Mouse (Mus musculus) liver, embryonic 11.5 days (tissue): ENCODE measurements at regions not wholly inside any gene's neighbourhood (a gene's known extent, or its start where the extent isn't known, plus 50 kb on each side); places are given as distances from the start of the nearest gene placed in this dataset.
A peak's percentile ranks its signal among the peaks of the same experiment; 100 is the strongest.

Experiments
- ATAC-seq: fragments of 200-750 bp; cut with Nextera tagmentation; replicated peaks from 2 replicates; pipeline ENCODE4 v1.8.0; 2017; ENCODE audit warnings: moderate number of reproducible peaks, mild to moderate bottlenecking, moderate TSS enrichment, moderate library complexity; ENCODE audit not compliant: low FRiP score
- DNase-seq: peaks from one replicate; pipeline ENCODE4 v3.0.0-alpha.2; 2017; ENCODE audit warnings: low spot score
- H3K27ac ChIP-seq: fragments of 300-500 bp; sonication (generic); 2 replicates; pipeline ENCODE4 v1.5.1; 2014; ENCODE audit warnings: mild to moderate bottlenecking, low read depth, low read length, control low read depth
- H3K27me3 ChIP-seq: fragments of 300-500 bp; sonication (generic); replicated peaks from 2 replicates; pipeline ENCODE4 v1.6.1; 2014; ENCODE audit warnings: low read length, mixed read lengths; ENCODE audit not compliant: control insufficient read depth, insufficient read depth
- H3K36me3 ChIP-seq: fragments of 300-500 bp; sonication (generic); 2 replicates; pipeline ENCODE4 v1.6.1; 2014; ENCODE audit warnings: mild to moderate bottlenecking, low read length, moderate library complexity, mixed read lengths; ENCODE audit not compliant: control insufficient read depth, insufficient read depth
- H3K4me1 ChIP-seq: fragments of 300-500 bp; sonication (generic); replicated peaks from 2 replicates; pipeline ENCODE4 v1.6.1; 2014; ENCODE audit warnings: low read length, mixed read lengths; ENCODE audit not compliant: control insufficient read depth, insufficient read depth
- H3K4me2 ChIP-seq: fragments of 300-500 bp; sonication (generic); 2 replicates; pipeline ENCODE4 v1.6.1; 2014; ENCODE audit warnings: mild to moderate bottlenecking, control low read depth, moderate library complexity
- H3K4me3 ChIP-seq: fragments of 300-500 bp; sonication (generic); 2 replicates; pipeline ENCODE4 v1.5.1; 2014; ENCODE audit warnings: low read depth, low read length, control low read depth
- H3K9ac ChIP-seq: fragments of 300-500 bp; sonication (generic); 2 replicates; pipeline ENCODE4 v1.6.1; 2014; ENCODE audit warnings: low read depth, low read length, control low read depth
- H3K9me3 ChIP-seq: fragments of 300-500 bp; sonication (generic); 2 replicates; pipeline ENCODE4 v1.6.1; 2016; ENCODE audit warnings: low read length, inconsistent platforms, mixed read lengths; ENCODE audit not compliant: control insufficient read depth
- WGBS: fragments of 180-500 bp; shearing (Covaris S2); extraction: QIAGEN DNeasy Blood & Tissue Kit; methylation state at CpG from one replicate; pipeline ENCODE4 v1.1.7; 2014; 5-methylcytosine and 5-hydroxymethylcytosine counted together

DNA sequence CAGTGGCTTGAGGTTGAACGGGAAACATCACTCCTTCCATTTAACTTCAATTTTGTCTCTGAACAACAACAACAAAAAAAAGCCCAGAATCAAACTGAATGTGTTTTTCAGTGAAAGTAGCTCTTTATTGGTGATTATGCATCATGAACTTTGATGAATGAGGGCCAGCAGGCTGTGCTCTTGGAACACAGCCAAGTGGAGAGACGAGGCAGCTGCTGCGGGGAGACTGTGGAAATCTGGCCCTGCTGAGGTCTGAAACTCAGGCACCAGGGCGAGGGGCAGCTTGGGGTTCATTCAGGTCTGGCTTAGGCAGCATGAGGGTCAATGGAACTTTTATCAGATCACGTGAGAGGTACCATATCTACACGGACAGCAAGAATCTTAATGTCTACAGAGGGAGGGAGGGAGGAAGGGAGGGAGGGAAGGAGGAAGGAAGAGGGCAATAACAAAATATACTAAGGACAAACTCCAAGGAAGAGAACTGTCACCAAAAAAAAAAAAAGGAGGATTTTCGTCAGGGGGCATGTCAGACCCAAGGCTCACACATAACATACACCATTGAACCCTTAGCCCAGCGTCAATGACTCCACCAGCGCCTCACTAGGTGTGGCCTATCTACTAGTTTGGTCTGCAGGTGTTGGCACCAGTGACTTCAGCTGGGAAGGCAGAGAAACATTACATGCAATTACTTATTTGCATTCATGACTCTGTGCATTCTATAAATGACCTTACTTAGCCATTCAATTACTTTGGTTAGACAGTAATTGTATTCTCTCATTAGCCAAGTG is 239.0 kb upstream of the Fat1 start:
- no peaks in the 10 kb centered on the region for H3K4me1 ChIP-seq
- no peaks in the 10 kb centered on the region for H3K9me3 ChIP-seq
- H3K36me3 ChIP-seq: no peaks in the 10 kb centered on the region
- 57% methylated on average over 9 of the region's 9 CpGs for whole genome bisulfite sequencing
- H3K4me2 ChIP-seq: no peak overlapping the region
- DNase-seq: no peak
- no peak overlapping the region for H3K9ac ChIP-seq
- ATAC-seq: no peak
- no peak overlapping the region for H3K4me3 ChIP-seq
- H3K27ac ChIP-seq: no peak overlapping the region
- H3K27me3 ChIP-seq: no peaks in the 10 kb centered on the region

DNA sequence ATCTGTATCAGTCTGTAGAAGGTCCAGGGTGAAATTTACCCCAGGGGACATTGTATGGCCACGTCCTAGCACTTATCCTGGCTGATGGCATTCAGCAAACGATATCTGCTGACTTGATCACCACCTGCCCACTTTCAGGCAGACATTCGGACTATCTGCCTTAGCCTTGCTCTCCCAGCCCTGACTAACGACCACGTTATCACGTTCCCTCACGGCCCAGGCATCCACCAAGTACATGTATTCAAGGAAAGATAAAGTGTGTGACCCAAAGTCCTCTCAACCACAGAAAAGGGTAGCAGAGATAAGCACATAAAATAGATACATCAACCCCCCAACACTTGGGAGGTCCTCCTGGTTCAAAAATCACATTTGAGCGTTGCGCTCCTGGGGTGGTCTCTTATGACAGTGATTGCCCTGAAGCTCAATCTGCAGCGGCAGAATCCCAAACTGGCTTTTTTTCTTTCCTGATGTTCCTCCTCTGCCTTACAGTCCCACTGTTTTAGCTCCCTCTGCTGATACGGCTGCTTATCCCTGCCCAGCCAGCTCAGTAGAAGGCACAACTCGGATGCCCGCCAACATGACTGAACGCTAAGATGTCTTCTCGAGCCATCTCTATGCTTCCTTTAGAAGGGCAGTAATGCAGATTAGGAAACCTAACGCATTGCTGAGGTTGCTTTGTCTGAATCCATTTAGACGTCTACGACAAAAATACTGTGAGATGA is 235.7 kb upstream of the Fat1 start:
- no peaks in the 10 kb centered on the region for H3K4me1 ChIP-seq
- ATAC-seq: peak; percentile 74
- 56% methylated on average over 18 of the region's 18 CpGs for WGBS

DNA sequence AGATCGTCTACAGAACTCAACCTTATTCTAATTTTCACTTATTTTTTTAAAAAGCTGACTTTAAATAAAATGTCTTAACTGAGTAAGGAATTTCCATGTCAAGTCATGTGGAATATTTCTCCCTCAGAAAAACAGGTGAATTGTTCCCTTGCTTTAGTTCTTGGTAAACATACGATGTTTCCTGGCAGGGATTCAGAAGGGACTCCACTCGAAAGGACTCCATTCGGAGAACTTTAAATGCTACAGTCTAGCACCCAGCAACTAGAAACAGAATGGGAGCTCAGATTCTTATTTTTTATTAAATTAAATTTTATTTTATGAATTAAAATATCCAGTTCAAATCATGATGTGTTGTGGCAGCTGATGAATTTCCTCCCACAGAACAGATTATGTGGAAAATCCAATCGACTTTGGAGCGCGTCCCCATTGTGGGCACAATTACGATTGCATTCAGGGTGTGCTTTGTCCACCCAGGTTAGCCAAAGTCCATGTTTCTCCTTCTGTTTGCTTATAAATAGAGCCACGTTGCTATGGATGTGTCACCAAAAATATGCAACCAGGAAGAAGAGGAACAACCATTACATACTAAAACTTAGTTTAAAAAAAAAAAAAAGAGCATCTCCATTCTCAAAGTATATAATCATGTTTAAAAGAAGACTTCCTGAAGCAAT is 230.5 kb upstream of the Fat1 start:
- Histone ChIP-seq H3K4me2 (no peak overlapping the region), H3K27me3 (no peaks in the 10 kb centered on the region), H3K4me1 (no peaks in the 10 kb centered on the region), H3K9me3 (no peaks in the 10 kb centered on the region), H3K36me3 (no peaks in the 10 kb centered on the region), H3K9ac (no peak overlapping the region), H3K27ac (no peak overlapping the region), H3K4me3 (no peak overlapping the region)
- WGBS: 80% methylated on average over 9 of the region's 9 CpGs
- ATAC-seq: no peak
- DNase-seq: no peak

More for the DNA sequence above, 235.7 kb upstream of the Fat1 start:
- H3K27ac ChIP-seq: no peak overlapping the region
- no peak overlapping the region for H3K9ac ChIP-seq
- no peaks in the 10 kb centered on the region for H3K36me3 ChIP-seq
- no peaks in the 10 kb centered on the region for H3K27me3 ChIP-seq
- H3K4me3 ChIP-seq: no peak overlapping the region
- no peaks in the 10 kb centered on the region for H3K9me3 ChIP-seq
- DNase-seq: no peak
- no peak overlapping the region for H3K4me2 ChIP-seq

DNA sequence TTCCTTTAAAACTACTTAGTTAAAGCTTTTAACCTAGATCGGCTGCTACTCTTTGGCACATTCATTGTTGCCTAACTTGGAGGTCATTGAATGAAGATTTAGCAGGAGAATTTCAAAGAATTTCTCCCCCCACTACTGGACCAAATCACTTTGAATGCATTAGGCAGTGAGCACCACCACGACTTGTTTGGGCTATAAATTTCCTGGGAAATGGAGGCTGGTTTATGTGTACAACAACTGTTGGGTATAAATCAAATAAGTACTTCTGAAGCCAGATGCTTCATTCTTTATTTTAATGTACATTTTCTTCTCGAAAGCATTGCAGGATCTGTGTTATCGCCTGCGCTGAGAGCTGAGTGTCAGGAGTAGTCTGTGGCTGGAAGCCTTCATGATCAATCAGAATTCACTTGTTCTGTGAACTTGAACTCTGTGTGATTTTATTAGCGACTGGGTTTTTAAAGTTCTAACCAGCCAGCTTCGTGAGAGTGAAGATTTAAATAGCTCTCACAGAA is 226.5 kb upstream of the Fat1 start:
- no peaks in the 10 kb centered on the region for H3K36me3 ChIP-seq
- no peaks in the 10 kb centered on the region for H3K27me3 ChIP-seq
- H3K4me3 ChIP-seq: no peak overlapping the region
- H3K4me1 ChIP-seq: no peaks in the 10 kb centered on the region
- H3K4me2 ChIP-seq: no peak overlapping the region
- ATAC-seq: no peak
- no peaks in the 10 kb centered on the region for H3K9me3 ChIP-seq
- DNase-seq: no peak
- 66% methylated on average over 7 of the region's 7 CpGs for WGBS
- no peak overlapping the region for H3K27ac ChIP-seq
- H3K9ac ChIP-seq: no peak overlapping the region

DNA sequence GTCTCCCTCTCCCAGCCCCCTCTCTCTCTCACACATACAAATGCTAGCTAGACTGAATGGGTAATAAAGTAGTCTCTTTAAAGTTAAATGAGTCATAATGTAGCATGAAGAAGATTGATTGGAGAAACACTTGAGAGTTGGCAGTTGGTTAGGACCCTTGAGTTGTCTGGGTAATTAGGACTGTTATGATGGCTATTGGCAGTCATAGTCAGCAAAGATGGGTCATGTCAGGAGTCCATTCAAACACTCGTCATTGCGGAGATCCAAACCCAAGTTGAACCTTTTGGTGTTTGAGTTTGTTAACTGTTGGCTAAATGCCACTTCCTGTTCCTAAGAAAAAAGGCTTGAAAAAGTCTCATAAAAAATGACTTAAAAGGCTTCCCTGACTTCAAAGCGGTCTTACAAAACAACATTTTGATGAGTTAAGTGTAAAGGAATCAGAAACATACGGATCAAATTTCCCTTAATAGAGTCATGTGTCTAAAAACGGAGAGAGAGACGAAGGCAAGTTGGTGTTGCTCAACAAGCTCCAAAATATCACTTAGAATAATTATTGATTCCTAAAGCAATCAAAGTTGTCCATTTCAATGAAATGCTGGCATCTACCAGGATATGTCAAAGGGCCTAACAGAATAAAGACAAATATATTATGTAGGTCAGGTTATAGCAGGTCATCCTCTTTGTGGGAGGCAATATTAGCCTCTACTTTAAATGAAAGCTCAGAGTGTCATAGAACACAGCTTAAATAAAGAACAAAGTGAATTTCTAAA is 225.9 kb upstream of the Fat1 start:
- ATAC-seq: no peak
- Histone ChIP-seq H3K4me2 (no peak overlapping the region), H3K36me3 (no peaks in the 10 kb centered on the region), H3K9ac (no peak overlapping the region), H3K4me1 (no peaks in the 10 kb centered on the region), H3K27me3 (no peaks in the 10 kb centered on the region), H3K4me3 (no peak overlapping the region), H3K27ac (no peak overlapping the region), H3K9me3 (no peaks in the 10 kb centered on the region)
- 73% methylated on average over 6 of the region's 6 CpGs for WGBS
- DNase-seq: no peak

DNA sequence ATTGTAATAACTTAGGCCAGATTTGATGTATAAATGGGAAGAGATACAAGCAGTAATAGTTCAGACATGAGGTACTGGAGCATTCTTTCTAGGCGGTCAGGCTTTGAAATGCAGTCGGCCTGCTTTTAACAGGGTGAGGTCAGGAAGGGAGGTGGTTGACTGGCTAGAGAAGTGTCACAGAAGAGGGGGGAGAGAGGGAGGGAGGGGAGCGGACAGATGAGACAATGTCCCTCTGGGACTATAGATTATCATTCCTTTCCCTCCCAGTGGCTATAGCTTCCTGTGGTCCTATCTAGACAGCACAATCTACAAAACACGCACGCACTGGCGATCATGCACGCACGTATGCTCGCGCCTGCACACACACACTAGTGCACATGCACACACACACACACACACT is 200.7 kb upstream of the Fat1 start:
- H3K4me3 ChIP-seq: no peak overlapping the region
- no peaks in the 10 kb centered on the region for H3K27me3 ChIP-seq
- H3K4me1 ChIP-seq: no peaks in the 10 kb centered on the region
- ATAC-seq (no peak), DNase-seq (no peak)
- no peaks in the 10 kb centered on the region for H3K9me3 ChIP-seq
- no peak overlapping the region for H3K27ac ChIP-seq
- H3K4me2 ChIP-seq: no peak overlapping the region
- H3K9ac ChIP-seq: no peak overlapping the region
- 84% methylated on average over 10 of the region's 10 CpGs for WGBS
- H3K36me3 ChIP-seq: no peaks in the 10 kb centered on the region

DNA sequence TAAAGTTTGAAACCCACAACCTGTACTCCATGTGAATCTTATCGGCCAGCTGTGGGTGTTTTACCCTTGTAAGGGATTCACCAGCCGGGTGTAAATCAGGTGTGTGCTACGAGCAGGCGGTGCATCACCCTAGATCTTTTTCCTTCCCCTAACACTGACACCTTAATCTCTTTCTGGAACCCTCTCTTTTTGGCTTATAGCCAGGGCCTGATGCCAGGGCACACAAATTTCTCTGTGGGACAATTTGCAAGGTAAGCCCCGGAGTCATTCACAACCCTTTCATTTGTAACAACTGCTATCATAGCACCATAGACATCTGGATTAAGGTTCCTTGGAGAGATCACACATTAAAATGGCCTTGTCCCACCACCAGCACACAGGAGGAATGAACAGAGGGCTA is 199.4 kb upstream of the Fat1 start:
- WGBS: 83% methylated on average over 5 of the region's 5 CpGs
- H3K4me3 ChIP-seq: no peak overlapping the region
- no peak overlapping the region for H3K27ac ChIP-seq
- no peak overlapping the region for H3K9ac ChIP-seq
- no peaks in the 10 kb centered on the region for H3K27me3 ChIP-seq
- no peaks in the 10 kb centered on the region for H3K4me1 ChIP-seq
- DNase-seq (no peak), ATAC-seq (no peak)
- H3K4me2 ChIP-seq: no peak overlapping the region
- no peaks in the 10 kb centered on the region for H3K36me3 ChIP-seq
- no peaks in the 10 kb centered on the region for H3K9me3 ChIP-seq

DNA sequence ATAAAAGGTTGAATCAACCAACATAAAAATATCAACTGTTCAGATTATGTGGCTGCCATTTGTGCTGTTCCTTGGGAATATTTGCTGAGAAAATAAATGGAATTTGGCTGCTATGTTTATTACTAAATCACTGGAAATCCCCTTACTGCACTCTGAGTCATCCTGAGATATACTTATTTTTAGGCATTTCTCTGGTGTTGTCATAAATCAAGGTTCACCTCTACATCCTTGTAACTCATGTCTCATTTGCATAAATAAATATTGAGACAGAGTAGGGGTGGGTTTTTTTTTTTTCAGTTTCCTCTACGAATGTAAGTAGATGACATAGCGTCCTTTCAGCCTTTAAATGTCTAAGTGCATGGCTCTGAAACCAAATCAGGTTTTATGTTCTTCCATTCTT is 191.9 kb upstream of the Fat1 start:
- no peaks in the 10 kb centered on the region for H3K4me1 ChIP-seq
- no peak for ATAC-seq
- no peak overlapping the region for H3K4me3 ChIP-seq
- no peak for DNase-seq
- H3K4me2 ChIP-seq: no peak overlapping the region
- H3K27me3 ChIP-seq: no peaks in the 10 kb centered on the region
- H3K9me3 ChIP-seq: no peaks in the 10 kb centered on the region
- H3K27ac ChIP-seq: no peak overlapping the region
- H3K9ac ChIP-seq: no peak overlapping the region
- WGBS: 64% methylated on average over 2 of the region's 2 CpGs
- H3K36me3 ChIP-seq: no peaks in the 10 kb centered on the region
